Mouse (Mus musculus) megakaryocyte, embryonic 14.5 days (primary cell): ENCODE measurements around the gene Zfp276. TPM values are rescaled to one million over a fixed set of nuclear protein-coding genes. Genes with fewer than 3 reads are reported as not detected.
A peak's percentile ranks its signal among the peaks of the same experiment; 100 is the strongest.

ENCODE experiments used
- H3K27me3 ChIP-seq: replicated peaks from 2 replicates; pipeline ENCODE3; 2012; ENCODE audit warnings: inconsistent platforms
- H3K36me3 ChIP-seq: replicated peaks from 2 replicates; pipeline ENCODE3; 2012; ENCODE audit warnings: low read length, inconsistent platforms, mixed read lengths
- H3K4me1 ChIP-seq: 2 replicates; pipeline ENCODE4 v1.6.1; 2012; ENCODE audit warnings: inconsistent platforms
- H3K4me3 ChIP-seq: replicated peaks from 2 replicates; pipeline ENCODE3; 2012; ENCODE audit warnings: moderate library complexity, mild to moderate bottlenecking, inconsistent platforms
- H3K9me3 ChIP-seq: 2 replicates; pipeline ENCODE4 v1.6.1; 2012; ENCODE audit warnings: inconsistent platforms
- FLI1 ChIP-seq: IDR thresholded peaks from 2 replicates; pipeline ENCODE4 v1.6.1; 2012; ENCODE audit warnings: low read length, inconsistent platforms, mixed read lengths
- GATA1 ChIP-seq: IDR thresholded peaks from 3 replicates; pipeline ENCODE4 v1.6.1; 2012; ENCODE audit warnings: mixed read lengths, low read length, inconsistent platforms, borderline replicate concordance
- polyA plus RNA-seq: library from polyadenylated mRNA; stranded (reverse); fragments of >175 nt; gene quantifications from 2 replicates; pipeline ENCODE4 v1.2.3, GENCODE M21; 2012; ENCODE audit warnings: low replicate concordance; ENCODE audit not compliant: insufficient read depth

Gene Zfp276
- polyA plus RNA-seq, 1 experiment = 5.0 TPM

GRCm38 (mm10) chr8:123231742-123232141 lies 22.3 kb upstream of the Zfp276 start:
- Histone ChIP-seq H3K9me3 (no peaks in the 10 kb centered on the region), H3K4me1 (peaks cover 22% of the 10 kb centered on the region), H3K27me3 (peaks cover 28% of the 10 kb centered on the region), H3K4me3 (no peak overlapping the region), H3K36me3 (peaks cover 59% of the 10 kb centered on the region)
- no peak for TF ChIP-seq GATA1
- TF ChIP-seq FLI1 = no peak

DNA sequence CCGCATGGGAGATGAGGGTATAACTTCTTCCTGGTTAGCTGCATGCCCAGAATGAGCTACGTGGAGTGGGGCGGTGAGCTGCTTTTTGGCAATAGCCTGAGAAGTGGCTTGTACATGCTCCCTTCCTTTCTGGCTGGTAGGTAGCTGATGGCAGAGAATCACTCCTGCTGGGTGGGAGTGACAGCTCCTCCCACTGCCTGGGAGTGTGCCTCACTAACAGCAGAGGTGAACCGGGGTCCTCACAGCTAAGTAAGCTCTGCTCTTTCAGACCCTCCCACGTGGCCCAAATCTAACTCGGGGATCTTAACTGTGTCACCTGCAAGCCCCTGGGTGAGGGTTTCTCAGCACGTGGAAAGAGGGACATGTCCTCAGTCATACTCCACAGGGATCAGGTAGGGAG lies 21.4 kb upstream of the Zfp276 start:
- Histone ChIP-seq H3K36me3 (peaks cover 51% of the 10 kb centered on the region), H3K9me3 (no peaks in the 10 kb centered on the region), H3K4me3 (no peak overlapping the region), H3K4me1 (peaks cover 22% of the 10 kb centered on the region), H3K27me3 (peaks cover 31% of the 10 kb centered on the region)
- TF ChIP-seq FLI1 (no peak), GATA1 (no peak)

DNA sequence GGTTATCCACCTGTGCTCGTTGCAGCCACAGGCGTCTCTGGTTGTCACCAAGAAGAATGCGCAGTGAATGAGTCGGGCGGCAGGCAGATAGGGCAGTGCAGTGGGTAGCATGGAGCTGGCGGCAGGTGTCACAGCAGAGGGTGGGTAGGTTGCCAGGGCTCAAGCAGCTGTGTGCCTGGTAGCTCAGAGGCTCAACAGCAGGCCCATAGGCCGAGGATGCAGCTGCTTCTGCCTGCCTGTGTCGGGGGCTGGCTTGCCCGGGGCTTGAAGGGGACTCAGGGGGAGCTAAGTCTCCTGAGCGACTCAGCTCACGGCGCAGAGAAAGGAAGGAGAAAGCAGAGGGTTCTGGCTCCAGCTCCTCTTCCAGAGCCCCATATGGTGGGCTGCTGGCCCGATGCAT lies 20.7 kb upstream of the Zfp276 start:
- H3K36me3 ChIP-seq = peaks cover 43% of the 10 kb centered on the region

GRCm38 (mm10) chr8:123233760-123234159 lies 20.2 kb upstream of the Zfp276 start:
- no peak for TF ChIP-seq GATA1
- TF ChIP-seq FLI1 = no peak

More for the DNA sequence above, 20.7 kb upstream of the Zfp276 start:
- no peak overlapping the region for H3K4me3 ChIP-seq
- no peaks in the 10 kb centered on the region for H3K9me3 ChIP-seq
- peaks cover 31% of the 10 kb centered on the region for H3K27me3 ChIP-seq
- peaks cover 22% of the 10 kb centered on the region for H3K4me1 ChIP-seq
- TF ChIP-seq GATA1 (no peak), FLI1 (no peak)

DNA sequence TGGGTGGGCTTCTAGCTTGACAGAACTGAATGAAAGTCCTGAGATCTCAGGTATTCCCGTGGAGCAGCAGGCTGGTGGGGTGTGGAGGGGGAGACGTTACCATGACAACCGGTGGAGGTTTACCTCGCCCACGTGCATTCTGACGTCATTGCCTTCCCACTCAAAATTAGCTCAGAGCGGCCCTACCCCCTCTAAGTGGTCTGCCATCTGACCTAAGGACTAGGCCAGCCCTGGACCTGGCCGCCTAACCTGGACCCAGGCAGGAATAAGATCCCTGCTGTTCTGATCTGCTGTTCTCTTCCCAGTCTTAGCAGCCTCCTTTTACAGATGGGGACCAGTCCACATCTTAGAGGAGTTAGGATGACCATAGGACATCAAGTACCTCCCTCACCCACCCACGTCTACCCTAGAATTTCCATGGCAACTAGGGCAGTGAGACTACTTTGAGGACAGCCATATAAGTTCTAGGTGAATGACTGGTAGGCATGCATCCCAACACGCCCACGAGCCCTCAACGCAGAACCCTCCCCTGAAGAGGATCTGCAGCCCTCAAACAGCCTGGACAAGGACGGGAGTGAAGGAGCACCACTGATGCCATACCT lies 19.0 kb upstream of the Zfp276 start:
- TF ChIP-seq FLI1 (no peak), GATA1 (no peak)
- peak overlapping the region; percentile 99 for H3K4me3 ChIP-seq
- peaks cover 33% of the 10 kb centered on the region for H3K27me3 ChIP-seq

More at GRCm38 (mm10) chr8:123233760-123234159, 20.2 kb upstream of the Zfp276 start:
- Histone ChIP-seq H3K36me3 (peaks cover 38% of the 10 kb centered on the region), H3K27me3 (peaks cover 31% of the 10 kb centered on the region), H3K4me1 (peaks cover 22% of the 10 kb centered on the region), H3K4me3 (no peak overlapping the region), H3K9me3 (no peaks in the 10 kb centered on the region)

GRCm38 (mm10) chr8:123235520-123236497 lies 18.2 kb upstream of the Zfp276 start, which contains the start of gene Spata2l:
Gene Spata2l, minus strand, starts transcription at chr8:123236233.
- Histone ChIP-seq H3K4me3 (peak within 1 kb of the TSS; percentile 99), H3K4me1 (peaks cover 22% of the 10 kb centered on the region), H3K9me3 (no peaks in the 10 kb centered on the region), H3K36me3 (peaks cover 28% of the 10 kb centered on the region), H3K27me3 (peaks cover 33% of the 10 kb centered on the region)
- no peak for TF ChIP-seq GATA1
- no peak for TF ChIP-seq FLI1

More for the DNA sequence above, 19.0 kb upstream of the Zfp276 start:
- H3K36me3 ChIP-seq = peaks cover 32% of the 10 kb centered on the region
- H3K9me3 ChIP-seq = no peaks in the 10 kb centered on the region
- peaks cover 22% of the 10 kb centered on the region for H3K4me1 ChIP-seq

DNA sequence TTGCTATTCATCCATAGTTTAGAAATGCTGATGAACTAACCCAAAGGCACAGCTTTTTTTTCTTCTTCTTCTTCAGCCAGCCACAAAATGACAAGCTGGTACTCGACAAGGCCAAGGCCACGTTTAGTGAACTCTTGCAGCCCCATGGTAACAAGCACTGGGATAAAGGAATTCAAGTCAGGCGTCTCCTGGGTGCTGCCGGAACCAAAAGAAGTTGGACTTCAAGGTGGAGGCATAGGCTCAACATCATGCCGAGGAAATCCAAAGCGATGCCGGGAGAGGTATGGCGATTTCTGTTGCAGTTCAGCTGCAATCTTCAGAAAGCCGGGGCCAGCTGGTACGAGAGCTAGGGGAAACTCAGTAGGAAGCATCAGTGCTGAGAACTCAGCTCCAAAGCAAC lies 14.6 kb upstream of the Zfp276 start:
- Histone ChIP-seq H3K36me3 (peaks cover 35% of the 10 kb centered on the region), H3K4me1 (peaks cover 25% of the 10 kb centered on the region), H3K4me3 (no peak overlapping the region), H3K9me3 (no peaks in the 10 kb centered on the region), H3K27me3 (peaks cover 24% of the 10 kb centered on the region)
- no peak for TF ChIP-seq FLI1
- no peak for TF ChIP-seq GATA1

DNA sequence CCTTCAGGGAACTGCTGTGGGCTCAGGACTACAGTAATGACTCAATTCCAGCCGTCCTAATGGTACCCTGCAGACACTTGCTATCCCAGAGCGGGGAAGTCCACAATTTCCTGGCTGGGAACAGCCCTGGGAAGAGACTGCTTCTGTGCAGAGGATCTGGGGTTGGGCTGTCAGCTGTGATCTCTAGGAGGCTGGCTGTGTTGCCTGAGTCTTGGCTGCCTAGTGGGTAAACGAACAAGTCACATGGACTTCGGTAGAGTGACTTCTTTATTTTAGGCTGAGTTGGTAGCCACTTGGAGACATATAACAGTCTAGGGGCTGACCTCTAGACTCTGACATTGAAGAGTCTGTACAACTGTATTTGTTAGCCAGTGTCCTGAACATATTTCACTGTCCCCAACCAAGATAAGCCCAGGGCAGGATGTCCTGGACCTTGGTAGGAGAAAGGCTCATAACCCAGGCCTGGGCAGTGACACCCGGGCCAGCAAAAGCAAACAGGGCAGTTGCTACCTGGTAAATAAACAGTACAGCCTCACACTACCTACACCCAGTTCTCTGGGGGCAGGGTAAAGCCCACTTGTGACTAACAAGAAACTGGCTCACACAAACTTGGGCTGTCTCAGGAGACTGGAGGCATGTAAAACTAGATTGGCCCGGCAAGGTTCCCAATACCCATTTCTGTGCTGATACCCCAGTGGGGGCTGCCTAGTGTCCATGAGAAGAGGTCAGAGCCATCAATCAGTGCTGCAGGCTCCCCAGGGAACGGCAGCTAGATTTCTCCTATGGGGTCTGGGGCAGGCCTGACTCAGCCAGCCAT lies 11.7 kb upstream of the Zfp276 start:
- Histone ChIP-seq H3K4me1 (peaks cover 3% of the 10 kb centered on the region), H3K36me3 (peaks cover 64% of the 10 kb centered on the region), H3K27me3 (peaks cover 3% of the 10 kb centered on the region), H3K9me3 (no peaks in the 10 kb centered on the region), H3K4me3 (no peak overlapping the region)
- TF ChIP-seq GATA1 = no peak
- no peak for TF ChIP-seq FLI1

GRCm38 (mm10) chr8:123243053-123243452 lies 10.9 kb upstream of the Zfp276 start:
- H3K9me3 ChIP-seq = no peaks in the 10 kb centered on the region
- H3K36me3 ChIP-seq = peaks cover 71% of the 10 kb centered on the region
- no peak overlapping the region for H3K4me3 ChIP-seq
- TF ChIP-seq GATA1 (no peak), FLI1 (no peak)
- peaks cover 3% of the 10 kb centered on the region for H3K4me1 ChIP-seq
- peaks cover 3% of the 10 kb centered on the region for H3K27me3 ChIP-seq
